Mouse (Mus musculus) G1E-ER4 (cell line): ENCODE data around the gene Chrnd. TPM values are rescaled to one million over a fixed set of nuclear protein-coding genes. Genes with fewer than 3 reads are reported as not detected.

ENCODE experiments used
- GATA1 ChIP-seq: IDR thresholded peaks from one replicate; pipeline ENCODE4 v1.8.0; 2012; ENCODE audit warnings: low read length, inconsistent platforms
- polyA plus RNA-seq: library from polyadenylated mRNA; stranded (reverse); fragments of >175 nt; gene quantifications from 2 replicates; pipeline ENCODE4 v1.2.3, GENCODE M21; 2012

The Chrnd gene
- polyA plus RNA-seq, 1 experiment, result not detected

DNA sequence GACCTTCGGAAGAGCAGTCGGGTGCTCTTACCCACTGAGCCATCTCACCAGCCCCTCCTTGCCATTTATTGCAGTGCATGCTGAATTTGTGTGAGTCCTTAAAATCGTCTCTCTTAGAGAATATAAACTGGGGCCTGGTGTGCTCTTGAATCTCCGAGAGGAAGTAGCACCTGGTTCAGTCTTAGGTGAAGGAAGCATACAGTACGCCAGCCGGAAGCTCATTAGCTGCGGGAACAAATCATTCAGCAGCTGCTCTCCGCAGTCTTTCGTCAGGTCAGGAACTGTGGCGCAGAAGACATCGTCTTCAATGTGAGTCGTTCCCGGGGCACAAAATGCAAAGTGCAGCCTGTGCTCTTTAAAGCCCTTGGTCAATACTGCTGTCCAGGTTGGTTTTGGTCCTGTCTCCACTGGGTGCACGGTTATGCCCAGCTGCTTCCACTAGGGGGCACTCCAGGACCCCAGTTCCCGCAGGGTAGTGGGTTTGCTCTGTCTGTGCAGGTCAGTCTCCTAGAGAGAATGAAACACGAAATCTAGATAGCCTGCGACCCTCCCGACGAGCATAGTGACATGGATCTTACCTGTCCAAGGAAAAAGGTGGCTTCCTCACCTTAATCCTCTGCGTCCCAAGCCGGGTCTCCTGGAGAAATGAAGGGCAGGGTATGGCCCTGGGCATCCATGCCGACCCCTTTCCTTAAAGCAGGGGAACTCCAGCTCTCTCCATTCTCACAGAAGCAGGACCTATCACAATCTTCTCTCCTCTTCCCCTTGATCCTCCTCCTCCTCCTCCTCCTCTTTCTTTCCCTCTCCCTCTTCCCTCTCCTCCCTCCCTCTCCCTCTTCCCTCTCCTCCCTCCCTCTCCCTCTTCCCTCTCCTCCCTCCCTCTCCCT, 55.8 kb downstream of the Chrnd start:
- TF ChIP-seq GATA1, result no peak

Other genes starting within 250 kb of the Chrnd start
- gene Alppl2, start 100.7 kb upstream of the Chrnd start, polyA plus RNA-seq, result not detected in 2 replicates
- not detected in 2 replicates for gene Alpi, start 89.0 kb upstream of the Chrnd start, polyA plus RNA-seq
- not detected in 2 replicates for gene Akp3, start 65.6 kb upstream of the Chrnd start, polyA plus RNA-seq
- not detected in 2 replicates for gene Ecel1, start 34.1 kb upstream of the Chrnd start, polyA plus RNA-seq
- not detected in 2 replicates for gene Prss56, start 7.3 kb upstream of the Chrnd start, polyA plus RNA-seq
- not detected in 2 replicates for gene Chrng, start 14.1 kb downstream of the Chrnd start, polyA plus RNA-seq
- gene Eif4e2, start 23.3 kb downstream of the Chrnd start, polyA plus RNA-seq, result 39.0 and 39.3 TPM in 2 replicates
- gene Efhd1, start 73.8 kb downstream of the Chrnd start, polyA plus RNA-seq, result 0.04 TPM in 1 of 2 replicates, not detected in the other
- gene Gigyf2, start 136.4 kb downstream of the Chrnd start, polyA plus RNA-seq, result 30.5 and 33.8 TPM in 2 replicates
- not detected in 2 replicates for gene Kcnj13, start 204.1 kb downstream of the Chrnd start, polyA plus RNA-seq